ENCODE assay signal across 14 mouse cellular contexts in genomic region chr10:110994761-110995160, GRCm38 (mm10).
"Had no signal": no experiment of that assay in that cellular context is flagged by ENCODE, and none has a peak within 500 bp of the region (broad histone marks: within the 10 kb centered on the region; RNA-seq: fewer than 3 reads in every experiment).

No protein-coding gene starts in this region.

- H3K27me3 ChIP-seq: liver, embryonic 15.5 days had no signal

- H3K27ac ChIP-seq: left cerebral cortex, adult 2 months; limb, embryonic 10.5 days; liver, embryonic 15.5 days; midbrain, embryonic 10.5 days had no signal

- DNase-seq: kidney, adult 18-20 months; kidney, postnatal 10 days; lung, adult 2 months; lung, postnatal 36 days; right cerebral cortex, adult 18-20 months; right cerebral cortex, postnatal 25 days; thymus, postnatal 36 days had no signal

- ATAC-seq: lung, postnatal 0 days; midbrain, embryonic 16.5 days had no signal

- H3K4me2 ChIP-seq: liver, embryonic 11.5 days; liver, embryonic 15.5 days had no signal

- H3K36me3 ChIP-seq: liver, embryonic 15.5 days had no signal

- H3K9me3 ChIP-seq: limb, embryonic 10.5 days; liver, embryonic 15.5 days; midbrain, embryonic 10.5 days had no signal

- H3K4me3 ChIP-seq: left cerebral cortex, adult 2 months; limb, embryonic 10.5 days; liver, embryonic 15.5 days; midbrain, embryonic 10.5 days had no signal

- H3K9ac ChIP-seq: liver, embryonic 15.5 days had no signal
